8 mouse cellular contexts compared by ENCODE assay signal in genomic region chr3:96261623-96262022, GRCm38 (mm10). TPM values are rescaled to one million over a fixed set of nuclear protein-coding genes. Genes with fewer than 3 reads are reported as not detected.
DNase-seq lines count a peak whose midpoint lies in the region; ATAC-seq and TF ChIP-seq lines count a peak whose summit lies in the region.

No protein-coding gene starts in this region.

- H3K9me3 ChIP-seq in forebrain, embryonic 12.5 days = no peaks in the 10 kb centered on the region
- no peaks in the 10 kb centered on the region for H3K9me3 ChIP-seq in liver, embryonic 15.5 days (replicated peaks)

- peak overlapping the region; percentile 79 for H3K4me2 ChIP-seq in forebrain, embryonic 12.5 days
- peak overlapping the region; percentile 80 for H3K4me2 ChIP-seq in liver, embryonic 15.5 days

- peak overlapping the region; percentile 97 for H3K4me3 ChIP-seq in gastrocnemius, adult 2 months
- H3K4me3 ChIP-seq in forebrain, embryonic 12.5 days (replicated peaks) = peak overlapping the region; percentile 59; the same call in 1 of the 2 replicates
- H3K4me3 ChIP-seq in liver, embryonic 15.5 days (replicated peaks) = peak overlapping the region; percentile 64

- no peak for DNase-seq in gastrocnemius, adult 2 months
- no peak for DNase-seq in gastrocnemius, postnatal 36 days
- DNase-seq in 3T3-L1 (ENCODE audit: low read depth, low spot score) = peak; percentile 58
- no peak for DNase-seq in layer of hippocampus, adult 8-10 months (ENCODE audit: low spot score in 2 of 2)
- DNase-seq in adrenal gland, postnatal 14 days = no peak

- H3K36me3 ChIP-seq in forebrain, embryonic 12.5 days (replicated peaks) = no peaks in the 10 kb centered on the region
- H3K36me3 ChIP-seq in liver, embryonic 15.5 days (replicated peaks) = no peaks in the 10 kb centered on the region

- WGBS in forebrain, embryonic 12.5 days = 54% methylated on average over 3 of the region's 3 CpGs
- WGBS in liver, embryonic 15.5 days (ENCODE audit: insufficient replicate concordance) = 55% methylated on average over 3 of the region's 3 CpGs

- ATAC-seq in forebrain, embryonic 12.5 days (ENCODE audit: low FRiP score) = no peak
- ATAC-seq in liver, embryonic 15.5 days (ENCODE audit: insufficient read depth) = no peak
- ATAC-seq in megakaryocyte-erythroid progenitor cell, adult 5-6 weeks (replicated peaks; ENCODE audit: low FRiP score, low TSS enrichment, poor library complexity, severe bottlenecking) = no peak

- TF ChIP-seq CTCF in gastrocnemius, adult 2 months (IDR thresholded peaks at IDR 0.05) = no peak

- no peaks in the 10 kb centered on the region for H3K27me3 ChIP-seq in forebrain, embryonic 12.5 days
- no peaks in the 10 kb centered on the region for H3K27me3 ChIP-seq in liver, embryonic 15.5 days

- H3K4me1 ChIP-seq in forebrain, embryonic 12.5 days = peaks cover 24% of the 10 kb centered on the region
- H3K4me1 ChIP-seq in liver, embryonic 15.5 days (replicated peaks) = peaks cover 46% of the 10 kb centered on the region

- peak overlapping the region; percentile 97 for H3K27ac ChIP-seq in gastrocnemius, adult 2 months
- H3K27ac ChIP-seq in forebrain, embryonic 12.5 days = peak overlapping the region; percentile 99
- peak overlapping the region; percentile 100 for H3K27ac ChIP-seq in liver, embryonic 15.5 days (replicated peaks)

- H3K9ac ChIP-seq in forebrain, embryonic 12.5 days = peak overlapping the region; percentile 85
- H3K9ac ChIP-seq in liver, embryonic 15.5 days = peak overlapping the region; percentile 70

- intact Hi-C loops in gastrocnemius, adult 2 months (cut with DNase I) = loop anchor here (2.0 to 10.0 kb wide), 2 partner anchors 41 to 243 kb away; partner anchors contain the start of genes Hist2h2ac and Hist2h2be
- intact Hi-C loops in gastrocnemius, postnatal 36 days (cut with DNase I) = loop anchor here (10.0 kb wide), 1 partner anchor 197 kb away; no protein-coding TSS in a partner anchor

RNA-seq across cellular contexts. Expression of gene Hist2h4, which starts 1.5 kb away (rescaled TPM):
- total RNA-seq in gastrocnemius, adult 2 months (2021) = 1 to 10 TPM; 5.7 to 6.6 TPM
- total RNA-seq in gastrocnemius, postnatal 36 days (2021) = 1 to 10 TPM; 5.9 to 6.8 TPM
- 16.1 and 19.5 TPM in 2 replicates for polyA plus RNA-seq in forebrain, embryonic 12.5 days (2016; fragmentation: Nextera tagmentation; extraction: Ambion mirVana)
- 29.3 and 32.9 TPM in 2 replicates for polyA plus RNA-seq in liver, embryonic 15.5 days (2015; fragmentation: Nextera tagmentation; extraction: Ambion mirVana)
- 10 to 100 TPM; 25.1 to 32.1 (median 27.3) TPM for total RNA-seq in layer of hippocampus, adult 8-10 months (2022)
- 54.1 and 56.9 TPM in 2 replicates for total RNA-seq in adrenal gland, postnatal 14 days (2021)
- 76.1 and 135 TPM in 2 replicates for total RNA-seq in megakaryocyte-erythroid progenitor cell, adult 5-6 weeks (2014; fragmentation: Nextera tagmentation)
- total RNA-seq in megakaryocyte-erythroid progenitor cell, adult 5-6 weeks (2017) = 49.9 and 105 TPM in 2 replicates

RNA-seq across cellular contexts. Expression of gene Hist2h3b, which starts 6.8 kb away (rescaled TPM):
- 10 to 100 TPM in 1 of 2 experiments, 1 to 10 TPM in 1; 7.7 to 11.5 TPM for total RNA-seq in gastrocnemius, adult 2 months (2021)
- 10 to 100 TPM; 26.9 to 33.5 TPM for total RNA-seq in gastrocnemius, postnatal 36 days (2021)
- 94.8 and 111 TPM in 2 replicates for polyA plus RNA-seq in forebrain, embryonic 12.5 days (2016; fragmentation: Nextera tagmentation; extraction: Ambion mirVana)
- 78.7 and 99.7 TPM in 2 replicates for polyA plus RNA-seq in liver, embryonic 15.5 days (2015; fragmentation: Nextera tagmentation; extraction: Ambion mirVana)
- 10 to 100 TPM; 32.1 to 53.8 (median 35.1) TPM for total RNA-seq in layer of hippocampus, adult 8-10 months (2022)
- total RNA-seq in adrenal gland, postnatal 14 days (2021) = 357 and 406 TPM in 2 replicates
- total RNA-seq in megakaryocyte-erythroid progenitor cell, adult 5-6 weeks (2014; fragmentation: Nextera tagmentation) = 432 and 521 TPM in 2 replicates
- 172 and 646 TPM in 2 replicates for total RNA-seq in megakaryocyte-erythroid progenitor cell, adult 5-6 weeks (2017)

RNA-seq across cellular contexts. Expression of gene Hist2h2bb, which starts 7.9 kb away (rescaled TPM):
- 10 to 100 TPM; 18.6 to 24.8 TPM for total RNA-seq in gastrocnemius, adult 2 months (2021)
- total RNA-seq in gastrocnemius, postnatal 36 days (2021) = 10 to 100 TPM; 28.9 to 35.3 TPM
- polyA plus RNA-seq in forebrain, embryonic 12.5 days (2016; fragmentation: Nextera tagmentation; extraction: Ambion mirVana) = 22.9 and 28.6 TPM in 2 replicates
- 19.4 and 24.6 TPM in 2 replicates for polyA plus RNA-seq in liver, embryonic 15.5 days (2015; fragmentation: Nextera tagmentation; extraction: Ambion mirVana)
- total RNA-seq in layer of hippocampus, adult 8-10 months (2022) = 100 to 1,000 TPM; 106 to 143 (median 138) TPM
- total RNA-seq in adrenal gland, postnatal 14 days (2021) = 370 and 432 TPM in 2 replicates
- total RNA-seq in megakaryocyte-erythroid progenitor cell, adult 5-6 weeks (2014; fragmentation: Nextera tagmentation) = 1,021 and 1,485 TPM in 2 replicates
- 6,042 and 11,084 TPM in 2 replicates for total RNA-seq in megakaryocyte-erythroid progenitor cell, adult 5-6 weeks (2017)

RNA-seq across cellular contexts. Expression of gene Hist2h3c1, which starts 15.1 kb away (rescaled TPM):
- total RNA-seq in gastrocnemius, adult 2 months (2021) = not detected
- total RNA-seq in gastrocnemius, postnatal 36 days (2021) = not detected
- polyA plus RNA-seq in forebrain, embryonic 12.5 days (2016; fragmentation: Nextera tagmentation; extraction: Ambion mirVana) = not detected in 2 replicates
- 2.5 and 3.2 TPM in 2 replicates for polyA plus RNA-seq in liver, embryonic 15.5 days (2015; fragmentation: Nextera tagmentation; extraction: Ambion mirVana)
- not detected for total RNA-seq in layer of hippocampus, adult 8-10 months (2022)
- 3.1 and 3.8 TPM in 2 replicates for total RNA-seq in adrenal gland, postnatal 14 days (2021)
- 2.9 and 4.4 TPM in 2 replicates for total RNA-seq in megakaryocyte-erythroid progenitor cell, adult 5-6 weeks (2014; fragmentation: Nextera tagmentation)
- total RNA-seq in megakaryocyte-erythroid progenitor cell, adult 5-6 weeks (2017) = not detected in 2 replicates

RNA-seq across cellular contexts. Expression of gene Hist2h2aa1, which starts 16.3 kb away (rescaled TPM):
- total RNA-seq in gastrocnemius, adult 2 months (2021) = 1 to 10 TPM in 1 of 2 experiments, not detected in 1; 2.7 TPM
- total RNA-seq in gastrocnemius, postnatal 36 days (2021) = 1 to 10 TPM; 2.9 to 7.9 TPM
- 18.5 and 21.0 TPM in 2 replicates for polyA plus RNA-seq in forebrain, embryonic 12.5 days (2016; fragmentation: Nextera tagmentation; extraction: Ambion mirVana)
- polyA plus RNA-seq in liver, embryonic 15.5 days (2015; fragmentation: Nextera tagmentation; extraction: Ambion mirVana) = 31.3 and 45.2 TPM in 2 replicates
- total RNA-seq in layer of hippocampus, adult 8-10 months (2022) = 1 to 10 TPM in 3 of 4 experiments, not detected in 1; 3.4 to 9.9 (median 4.4) TPM
- total RNA-seq in adrenal gland, postnatal 14 days (2021) = 53.5 and 61.0 TPM in 2 replicates
- total RNA-seq in megakaryocyte-erythroid progenitor cell, adult 5-6 weeks (2014; fragmentation: Nextera tagmentation) = 17.9 and 44.2 TPM in 2 replicates
- 5,412 and 6,422 TPM in 2 replicates for total RNA-seq in megakaryocyte-erythroid progenitor cell, adult 5-6 weeks (2017)
